Mouse (Mus musculus) heart, embryonic 13.5 days (tissue): ENCODE data around the gene Slco1a1. TPM values are rescaled to one million over a fixed set of nuclear protein-coding genes. Genes with fewer than 3 reads are reported as not detected.

Experiments
- ATAC-seq: fragments of 200-750 bp; cut with Nextera tagmentation; 2 replicates; pipeline ENCODE4 v1.8.0; 2017; ENCODE audit warnings: moderate TSS enrichment; ENCODE audit not compliant: insufficient number of reproducible peaks, low FRiP score, low TSS enrichment; ENCODE audit errors: extremely low read depth
- H3K27ac ChIP-seq: fragments of 300-500 bp; sonication (generic); replicated peaks from 2 replicates; pipeline ENCODE4 v1.5.1; 2015; ENCODE audit warnings: moderate library complexity, mild to moderate bottlenecking, inconsistent platforms
- H3K27me3 ChIP-seq: fragments of 300-500 bp; sonication (generic); replicated peaks from 2 replicates; pipeline ENCODE4 v1.6.1; 2015; ENCODE audit warnings: mild to moderate bottlenecking, inconsistent platforms
- H3K36me3 ChIP-seq: fragments of 300-500 bp; sonication (generic); 2 replicates; pipeline ENCODE4 v1.6.1; 2015; ENCODE audit warnings: mild to moderate bottlenecking, inconsistent platforms
- H3K4me1 ChIP-seq: fragments of 300-500 bp; sonication (generic); 2 replicates; pipeline ENCODE4 v1.6.1; 2015; ENCODE audit warnings: inconsistent platforms
- H3K4me2 ChIP-seq: fragments of 300-500 bp; sonication (generic); 2 replicates; pipeline ENCODE4 v1.6.1; 2015; ENCODE audit warnings: inconsistent platforms, mild to moderate bottlenecking, moderate library complexity
- H3K4me3 ChIP-seq: fragments of 300-500 bp; sonication (generic); 2 replicates; pipeline ENCODE4 v1.5.1; 2015; ENCODE audit warnings: moderate library complexity, mild to moderate bottlenecking, inconsistent platforms
- H3K9ac ChIP-seq: fragments of 300-500 bp; sonication (generic); 2 replicates; pipeline ENCODE4 v1.6.1; 2015; ENCODE audit warnings: inconsistent platforms, mild to moderate bottlenecking, moderate library complexity
- H3K9me3 ChIP-seq: fragments of 300-500 bp; sonication (generic); 2 replicates; pipeline ENCODE4 v1.6.1; 2016; ENCODE audit warnings: inconsistent platforms
- WGBS: fragments of 180-500 bp; shearing (Covaris S2); methylation state at CpG from one replicate; pipeline ENCODE4 v1.1.7; 2015; ENCODE audit warnings: mixed read lengths; 5-methylcytosine and 5-hydroxymethylcytosine counted together
- polyA plus RNA-seq: library from polyadenylated mRNA; unstranded; fragments of >200 nt; fragmentation: Nextera tagmentation; extraction: Ambion mirVana; gene quantifications from 2 replicates; pipeline ENCODE4 v1.2.1, GENCODE M21; 2015

Gene Slco1a1
- polyA plus RNA-seq, 1 experiment from 2014 or later, result not detected

DNA sequence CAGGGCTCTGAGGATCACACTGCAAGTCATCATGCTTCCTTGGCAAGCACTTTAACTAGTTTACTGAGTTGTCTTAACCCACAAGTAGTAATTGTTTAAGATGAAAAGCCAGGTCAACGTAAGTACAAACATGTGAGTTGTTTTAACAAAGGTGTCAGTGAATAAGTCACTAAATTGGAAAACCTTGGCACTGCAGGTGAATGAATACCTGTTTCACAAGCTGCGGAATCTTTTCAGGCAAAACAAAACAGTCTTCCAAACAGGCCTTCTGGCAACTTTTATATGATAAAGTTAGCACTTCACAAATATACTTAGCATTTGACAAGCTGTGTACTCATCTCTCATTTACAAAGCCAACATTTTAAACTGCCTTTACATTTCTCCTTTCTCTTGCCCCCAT, 75.1 kb downstream of the Slco1a1 start:
- no peaks in the 10 kb centered on the region for H3K27me3 ChIP-seq
- 74% methylated on average over 2 of the region's 2 CpGs for WGBS
- no peaks in the 10 kb centered on the region for H3K4me1 ChIP-seq
- H3K9me3 ChIP-seq, result no peaks in the 10 kb centered on the region
- no peak overlapping the region for H3K27ac ChIP-seq
- no peak overlapping the region for H3K4me2 ChIP-seq
- no peak overlapping the region for H3K9ac ChIP-seq
- no peak for ATAC-seq
- no peaks in the 10 kb centered on the region for H3K36me3 ChIP-seq
- H3K4me3 ChIP-seq, result no peak overlapping the region

DNA sequence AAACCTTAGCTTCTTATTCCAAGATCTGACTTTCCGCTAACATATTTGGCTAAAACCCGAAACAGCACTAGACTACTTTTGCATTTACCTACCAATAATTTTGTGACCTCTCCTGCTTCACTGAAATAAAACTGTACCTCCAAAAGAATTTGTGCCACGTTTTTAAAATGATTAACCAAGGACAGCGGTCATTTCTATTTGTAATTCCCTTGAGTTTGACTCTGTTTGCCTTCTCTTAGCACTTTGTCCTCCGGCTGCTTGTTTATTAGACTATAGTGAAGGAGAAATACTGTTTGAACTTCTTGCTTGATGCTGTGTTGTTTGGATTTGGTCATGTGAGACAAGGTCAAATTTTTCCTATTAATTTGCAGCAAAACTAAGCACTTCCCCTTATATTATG, 78.0 kb downstream of the Slco1a1 start:
- Histone ChIP-seq H3K9ac (no peak overlapping the region), H3K36me3 (no peaks in the 10 kb centered on the region), H3K27me3 (no peaks in the 10 kb centered on the region), H3K4me2 (no peak overlapping the region), H3K4me3 (no peak overlapping the region), H3K4me1 (no peaks in the 10 kb centered on the region), H3K9me3 (no peaks in the 10 kb centered on the region), H3K27ac (no peak overlapping the region)
- 73% methylated on average over 5 of the region's 5 CpGs for WGBS
- no peak for ATAC-seq

- ATAC-seq, result no peak
- H3K4me2 ChIP-seq, result no peak overlapping the region
- WGBS, result 75% methylated on average over 5 of the region's 5 CpGs
Observed at GRCm38 (mm10) chr6:141866026-141866425, 80.7 kb downstream of the Slco1a1 start.

GRCm38 (mm10) chr6:141857735-141858531, 88.8 kb downstream of the Slco1a1 start:
- Histone ChIP-seq H3K27me3 (no peaks in the 10 kb centered on the region), H3K9me3 (no peaks in the 10 kb centered on the region), H3K4me3 (no peak overlapping the region), H3K36me3 (no peaks in the 10 kb centered on the region), H3K9ac (no peak overlapping the region), H3K4me2 (no peak overlapping the region), H3K4me1 (peaks cover 3% of the 10 kb centered on the region; the same call in 1 of the 2 replicates), H3K27ac (no peak overlapping the region)
- WGBS, result 65% methylated on average over 8 of the region's 8 CpGs
- ATAC-seq, result no peak

More at GRCm38 (mm10) chr6:141866026-141866425, 80.7 kb downstream of the Slco1a1 start:
- Histone ChIP-seq H3K27ac (no peak overlapping the region), H3K4me1 (no peaks in the 10 kb centered on the region), H3K4me3 (no peak overlapping the region), H3K27me3 (no peaks in the 10 kb centered on the region), H3K9me3 (no peaks in the 10 kb centered on the region), H3K36me3 (no peaks in the 10 kb centered on the region), H3K9ac (no peak overlapping the region)

Other genes starting within 250 kb of the Slco1a1 start
- gene Gm5724, start 173.2 kb downstream of the Slco1a1 start, polyA plus RNA-seq, result not detected in 2 replicates
- not detected in 2 replicates for gene Slco1a4, start 90.8 kb downstream of the Slco1a1 start, polyA plus RNA-seq
- not detected in 2 replicates for gene Gm6614, start 64.5 kb upstream of the Slco1a1 start, polyA plus RNA-seq